Mouse (Mus musculus) small intestine, adult 2 months (tissue): ENCODE measurements around the gene Mtmr3.

ENCODE experiments used
- CTCF ChIP-seq: fragments of 200-500 bp; IDR thresholded peaks from 2 replicates; pipeline ENCODE4 v1.5.1; 2012; ENCODE audit warnings: low read depth, mild to moderate bottlenecking, control low read depth, inconsistent platforms, low read length, moderate library complexity, mixed read lengths; ENCODE audit not compliant: insufficient replicate concordance, insufficient read length; ENCODE audit errors: extremely low read depth
- POLR2A ChIP-seq: fragments of 200-500 bp; IDR thresholded peaks from 2 replicates; pipeline ENCODE4 v1.6.1; 2012; ENCODE audit warnings: low read depth, mild to moderate bottlenecking, control low read depth, inconsistent platforms, low read length, moderate library complexity

DNA sequence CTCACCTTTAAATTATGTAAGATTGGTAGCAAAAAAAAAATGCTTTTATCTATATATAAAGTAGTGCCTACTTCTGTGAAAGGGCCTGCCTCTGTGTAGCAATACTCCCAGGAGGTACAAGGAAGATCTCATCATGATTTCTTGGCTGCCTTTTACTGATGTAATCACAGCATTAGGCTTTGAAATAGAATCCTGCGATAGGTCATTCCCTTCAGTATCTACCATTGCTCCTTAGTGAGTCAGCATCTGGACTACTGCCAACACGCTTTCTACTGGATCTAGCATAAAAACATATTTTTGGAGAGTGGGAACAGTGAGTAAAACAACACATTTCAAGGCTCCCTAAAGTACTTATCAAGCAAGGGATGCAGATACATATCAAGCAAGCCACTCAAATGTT, 16.0 kb downstream of the Mtmr3 start:
- no peak for TF ChIP-seq CTCF
- TF ChIP-seq POLR2A, result no peak
